Mouse (Mus musculus) heart, adult 2 months (tissue): ENCODE data around the gene Mlxip. TPM values are rescaled to one million over a fixed set of nuclear protein-coding genes. Genes with fewer than 3 reads are reported as not detected.

ENCODE experiments used
- DNase-seq, 2 experiments: peaks; one replicate each; pipeline ENCODE4 v3.0.0; 2021
- H3K27ac ChIP-seq: fragments of 200-600 bp; 2 replicates; pipeline ENCODE4 v1.8.1; 2022
- H3K27me3 ChIP-seq: fragments of 200-500 bp; 2 replicates; pipeline ENCODE4 v1.6.1; 2012; ENCODE audit warnings: mild to moderate bottlenecking, low read length, inconsistent platforms, mixed read lengths; ENCODE audit not compliant: control insufficient read depth, insufficient read depth
- H3K36me3 ChIP-seq: fragments of 200-500 bp; 2 replicates; pipeline ENCODE4 v1.6.1; 2012; ENCODE audit warnings: low read length, inconsistent platforms; ENCODE audit not compliant: control insufficient read depth, insufficient read depth
- H3K4me1 ChIP-seq: fragments of 200-500 bp; 2 replicates; pipeline ENCODE4 v1.6.1; 2011; ENCODE audit warnings: low read length; ENCODE audit not compliant: control insufficient read depth, insufficient read depth
- H3K4me3 ChIP-seq: fragments of 200-600 bp; 2 replicates; pipeline ENCODE4 v1.8.1; 2022
- H3K79me2 ChIP-seq: fragments of 200-500 bp; replicated peaks from 2 replicates; pipeline ENCODE4 v1.6.1; 2012; ENCODE audit warnings: mild to moderate bottlenecking, inconsistent platforms, low read length, moderate library complexity, mixed read lengths; ENCODE audit not compliant: control insufficient read depth, insufficient read depth
- H3K9ac ChIP-seq: fragments of 200-500 bp; 2 replicates; pipeline ENCODE4 v1.6.1; 2012; ENCODE audit warnings: low read depth, mild to moderate bottlenecking, control low read depth, inconsistent platforms, low read length, mixed read lengths
- CTCF ChIP-seq: fragments of 200-600 bp; IDR thresholded peaks from 2 replicates; pipeline ENCODE4 v1.8.1; 2022; ENCODE audit warnings: antibody characterized with exemption, mild to moderate bottlenecking, moderate library complexity
- EP300 ChIP-seq: fragments of 200-500 bp; IDR thresholded peaks from 2 replicates; pipeline ENCODE4 v1.6.1; 2011; ENCODE audit warnings: low read depth, low read length, control low read depth; ENCODE audit not compliant: insufficient read depth
- POLR2A ChIP-seq: fragments of 200-500 bp; IDR thresholded peaks from 2 replicates; pipeline ENCODE4 v1.6.1; 2011; ENCODE audit warnings: mild to moderate bottlenecking, low read depth, low read length, control low read depth; ENCODE audit not compliant: insufficient read depth
- WGBS: fragments of 180-500 bp; shearing (Covaris S2); methylation state at CpG from one replicate; pipeline ENCODE4 v1.1.7; 2018; 5-methylcytosine and 5-hydroxymethylcytosine counted together
- intact Hi-C: fragments of 180-260 bp; cut with DNase I; formaldehyde crosslinking; loops from one replicate; pipeline ENCODE4 v1.15.1; 2025
- polyA plus RNA-seq: library from polyadenylated mRNA; depleted of rRNA; stranded (reverse); fragments of >200 nt; gene quantifications from 2 replicates; pipeline ENCODE4 v1.2.3, GENCODE M21; 2012
- total RNA-seq, 2 experiments: library from RNA; stranded (reverse); gene quantifications; 2 replicates each; pipeline ENCODE4 v1.2.3; 2021

Mlxip gene
- total and polyA plus RNA-seq, 3 experiments: 27.8 to 34.3 (median 27.9) TPM

DNA sequence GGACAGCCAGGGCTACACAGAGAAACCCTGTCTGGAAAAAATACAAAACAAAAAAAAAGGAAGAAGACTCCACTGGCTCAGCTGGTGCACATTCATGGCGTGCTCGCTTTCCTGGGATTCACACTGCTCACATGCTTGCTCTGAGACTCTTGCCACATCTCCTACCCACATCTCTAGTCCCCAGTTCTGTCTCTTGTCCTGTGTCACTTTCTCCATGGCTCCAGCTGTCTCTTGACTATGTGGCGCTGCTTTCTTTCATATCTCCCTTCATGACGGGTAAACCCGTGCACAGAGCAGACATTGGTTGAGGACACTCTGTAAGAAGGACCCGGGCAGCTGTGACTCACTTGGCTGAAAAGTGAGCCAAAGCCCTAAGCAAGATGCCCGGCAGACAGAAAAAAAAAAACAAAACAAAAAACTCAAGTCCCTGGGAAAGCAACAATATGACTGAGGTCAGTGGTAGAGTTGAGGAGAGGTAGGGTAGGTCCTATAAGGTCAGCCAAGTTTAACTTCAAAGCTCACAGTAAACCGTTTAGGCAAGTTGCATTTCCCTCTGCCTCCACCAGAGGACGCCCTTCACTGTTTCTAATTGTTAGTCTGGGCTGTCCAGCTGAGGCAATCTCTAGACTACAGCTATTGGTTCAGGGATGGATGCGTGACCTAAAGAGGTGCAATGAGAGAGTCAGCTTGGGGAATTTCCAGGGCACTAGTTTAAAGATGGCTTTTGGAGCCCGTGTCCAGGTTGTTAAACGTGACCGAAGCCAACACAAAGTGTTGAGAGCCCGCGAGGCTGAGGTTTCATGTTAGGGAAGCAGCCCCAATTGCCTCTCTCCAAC, 17.3 kb upstream of the Mlxip start:
- H3K4me3 ChIP-seq: no peak overlapping the region
- intact Hi-C loops: loop anchor here (1.0 to 2.0 kb wide), 3 partner anchors 17 to 121 kb away; partner anchors contain the start of gene Mlxip
- WGBS: 35% methylated on average over 15 of the region's 15 CpGs

DNA sequence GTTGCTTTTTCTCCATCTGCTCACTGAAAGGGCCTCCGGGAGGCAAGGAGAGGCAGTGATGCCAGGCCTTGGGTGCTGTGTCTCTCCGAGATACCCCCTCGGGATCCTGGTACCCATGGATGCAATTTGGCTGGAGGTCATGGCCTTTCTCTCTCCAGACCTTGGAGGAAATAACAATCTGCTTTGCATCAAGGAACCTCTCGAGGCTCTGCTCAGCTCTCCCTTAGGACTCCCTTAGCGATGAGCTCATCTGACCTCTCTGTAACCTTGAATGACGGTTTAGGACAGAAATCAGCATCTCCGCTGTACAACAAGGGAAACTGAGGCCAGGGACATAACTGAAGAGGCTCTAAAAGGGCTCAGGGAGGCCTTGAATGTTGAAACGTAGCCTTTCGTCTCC, 15.9 kb upstream of the Mlxip start:
- H3K9ac ChIP-seq: no peak overlapping the region
- intact Hi-C loops: no loop called here
- TF ChIP-seq EP300 (no peak), POLR2A (no peak), CTCF (no peak)
- H3K79me2 ChIP-seq: no peaks in the 10 kb centered on the region
- H3K27me3 ChIP-seq: no peaks in the 10 kb centered on the region
- peaks cover 4% of the 10 kb centered on the region for H3K4me1 ChIP-seq
- 71% methylated on average over 9 of the region's 9 CpGs for WGBS
- H3K36me3 ChIP-seq: no peaks in the 10 kb centered on the region
- no peak overlapping the region for H3K27ac ChIP-seq
- DNase-seq: no peak
- no peak overlapping the region for H3K4me3 ChIP-seq

More for the DNA sequence above, 17.3 kb upstream of the Mlxip start:
- Histone ChIP-seq H3K36me3 (no peaks in the 10 kb centered on the region), H3K9ac (peak overlapping the region; percentile 53; the same call in 1 of the 2 replicates), H3K79me2 (no peaks in the 10 kb centered on the region), H3K27ac (peak overlapping the region; percentile 44), H3K4me1 (peaks cover 4% of the 10 kb centered on the region), H3K27me3 (no peaks in the 10 kb centered on the region)
- no peak; the same call in 1 of the 2 replicates for TF ChIP-seq CTCF
- peak; percentile 92 for TF ChIP-seq EP300
- no peak for TF ChIP-seq POLR2A
- peak; percentile 81 to 86 for DNase-seq

DNA sequence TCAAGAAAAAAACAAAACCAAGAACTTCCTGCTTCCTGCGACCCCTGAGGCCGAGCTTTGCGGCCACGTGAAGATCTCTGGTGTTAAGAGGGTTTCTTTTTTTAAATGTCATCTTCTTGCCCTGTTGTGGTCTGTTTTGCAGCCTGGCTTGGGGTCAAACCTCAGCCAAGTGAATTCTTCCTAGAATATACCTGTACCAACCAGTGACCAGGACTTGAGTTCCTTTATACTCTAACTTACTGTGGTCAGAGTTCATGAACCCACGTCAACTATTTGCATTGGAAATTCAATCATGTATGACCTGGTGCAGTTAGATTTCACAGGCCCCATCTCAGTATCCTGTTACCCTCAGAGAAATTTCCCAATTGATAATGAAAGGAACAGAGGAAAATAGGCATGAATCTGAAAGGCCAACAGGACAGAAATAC, 15.1 kb upstream of the Mlxip start:
- 50% methylated on average over 5 of the region's 5 CpGs for WGBS
- no peaks in the 10 kb centered on the region for H3K36me3 ChIP-seq
- DNase-seq: no peak

DNA sequence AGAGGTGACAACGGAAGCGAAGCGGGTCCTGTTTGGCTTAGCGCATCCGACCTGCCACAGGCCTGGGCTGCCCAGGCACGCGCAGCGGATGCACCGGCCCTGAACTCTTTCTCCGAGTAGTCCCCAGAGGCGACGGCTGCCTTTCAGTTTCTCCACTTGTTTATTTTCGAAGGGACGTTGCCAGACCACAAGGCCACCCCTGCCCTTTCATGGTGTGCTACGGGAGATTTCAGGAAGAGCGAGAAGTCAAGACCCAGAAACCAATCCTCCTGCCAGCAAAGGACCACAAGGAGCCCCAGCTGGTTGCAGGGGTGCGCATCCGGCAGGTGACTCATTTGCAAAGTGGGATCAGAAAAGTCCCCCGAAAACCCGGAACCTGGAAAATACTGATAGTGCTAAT, 12.6 kb upstream of the Mlxip start:
- 14% methylated on average over 20 of the region's 20 CpGs for WGBS
- intact Hi-C loops: no loop called here
- Histone ChIP-seq H3K36me3 (no peaks in the 10 kb centered on the region), H3K27me3 (no peaks in the 10 kb centered on the region), H3K4me1 (peaks cover 4% of the 10 kb centered on the region), H3K9ac (no peak overlapping the region), H3K79me2 (no peaks in the 10 kb centered on the region), H3K4me3 (no peak overlapping the region), H3K27ac (no peak overlapping the region)
- peak; percentile 61 to 69 for DNase-seq
- TF ChIP-seq CTCF: no peak
- TF ChIP-seq EP300: 0 out of 2 replicates have a peak, but pooled peaks have one; percentile 17

More for the DNA sequence above, 15.1 kb upstream of the Mlxip start:
- Histone ChIP-seq H3K27ac (no peak overlapping the region), H3K4me1 (peaks cover 4% of the 10 kb centered on the region), H3K4me3 (no peak overlapping the region), H3K9ac (no peak overlapping the region), H3K79me2 (no peaks in the 10 kb centered on the region), H3K27me3 (no peaks in the 10 kb centered on the region)
- TF ChIP-seq CTCF (no peak), EP300 (no peak)
- intact Hi-C loops: no loop called here

DNA sequence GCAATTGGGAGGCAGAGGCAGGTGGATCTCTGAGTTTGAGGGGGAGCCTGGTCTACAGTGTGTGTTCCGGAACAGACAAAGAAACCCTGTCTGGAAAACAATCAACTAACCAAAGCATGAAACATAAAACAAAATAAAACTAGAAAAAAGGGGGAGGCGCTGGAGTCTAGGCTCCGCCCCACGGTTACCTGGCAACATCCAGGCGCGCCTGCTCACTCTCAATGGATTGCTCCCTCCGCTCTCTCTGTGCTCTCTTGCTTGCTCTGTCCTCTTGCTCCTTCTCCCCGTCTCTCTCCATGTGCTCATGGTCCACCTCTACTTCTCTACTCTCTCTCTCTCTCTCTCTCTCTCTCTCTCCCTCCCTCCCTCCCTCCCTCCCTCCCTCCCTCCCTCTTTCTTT, 11.9 kb upstream of the Mlxip start:
- no peaks in the 10 kb centered on the region for H3K36me3 ChIP-seq
- intact Hi-C loops: no loop called here
- no peaks in the 10 kb centered on the region for H3K27me3 ChIP-seq
- no peak for DNase-seq
- H3K4me3 ChIP-seq: no peak overlapping the region
- H3K79me2 ChIP-seq: no peaks in the 10 kb centered on the region
- H3K27ac ChIP-seq: no peak overlapping the region
- H3K4me1 ChIP-seq: no peaks in the 10 kb centered on the region
- no peak overlapping the region for H3K9ac ChIP-seq
- WGBS: 91% methylated on average over 8 of the region's 8 CpGs
- TF ChIP-seq EP300 (no peak), CTCF (no peak), POLR2A (no peak)

DNA sequence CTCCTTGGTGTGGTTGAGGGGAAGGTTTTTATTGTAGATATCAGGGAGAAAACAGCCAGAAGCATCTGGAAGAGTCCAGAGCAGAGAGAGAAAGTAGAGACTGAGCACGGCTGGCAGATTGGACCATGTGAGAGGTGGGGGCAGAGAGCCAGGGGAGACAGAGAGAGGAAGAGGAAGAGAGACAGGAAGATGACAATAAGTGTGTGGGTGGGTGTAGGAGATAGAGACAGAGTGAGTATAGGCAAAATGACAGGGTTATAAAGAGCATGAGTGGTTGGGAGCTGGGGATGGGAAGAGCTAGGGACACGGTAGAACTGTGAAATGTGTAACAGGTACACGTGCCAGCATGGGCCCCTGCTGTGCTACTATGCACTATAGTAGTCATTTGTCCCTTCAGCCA, 6.1 kb upstream of the Mlxip start:
- Histone ChIP-seq H3K27me3 (no peaks in the 10 kb centered on the region), H3K4me1 (peaks cover 1% of the 10 kb centered on the region; the same call in 1 of the 2 replicates), H3K79me2 (no peaks in the 10 kb centered on the region), H3K9ac (no peak overlapping the region), H3K36me3 (peaks cover under 1% of the 10 kb centered on the region; the same call in 1 of the 2 replicates), H3K27ac (no peak overlapping the region), H3K4me3 (no peak overlapping the region)
- intact Hi-C loops: no loop called here
- no peak for DNase-seq
- 24% methylated on average over 3 of the region's 3 CpGs for WGBS
- TF ChIP-seq CTCF (no peak), EP300 (no peak), POLR2A (no peak)
